Mouse (Mus musculus): ENCODE results near the gene Nxf1.

- TF ChIP-seq ZKSCAN1 (IDR thresholded peaks at IDR 0.05; ENCODE audit: low read depth, low read length) (no peak), GATA1 (IDR thresholded peaks at IDR 0.05; ENCODE audit: low read depth, low read length) (no peak), TAL1 (IDR thresholded peaks at IDR 0.05; ENCODE audit: low read length) (no peak; the same call in 1 of the 2 replicates), CTCF (IDR thresholded peaks at IDR 0.05 in 2 of 3, conservative IDR thresholded peaks at IDR 0.05 in 1 of 3; ENCODE audit: control insufficient read depth in 1 of 3, insufficient read depth in 1 of 3, low read depth in 2 of 3, low read length in 3 of 3, poor library complexity in 1 of 3, severe bottlenecking in 1 of 3) (no peak), USF2 (IDR thresholded peaks at IDR 0.05; ENCODE audit: borderline replicate concordance in 1 of 2, insufficient read depth in 1 of 2, low read depth in 1 of 2, low read length in 2 of 2) (no peak), EP300 (IDR thresholded peaks at IDR 0.05; ENCODE audit: low read depth in 1 of 2, low read length in 2 of 2) (no peak), KAT2A (conservative IDR thresholded peaks at IDR 0.05; ENCODE audit: low read depth, low read length) (peak; percentile 93), NELFE (IDR thresholded peaks at IDR 0.05; ENCODE audit: low read depth, low read length) (peak; percentile 99), TCF12 (IDR thresholded peaks at IDR 0.05; ENCODE audit: low read depth, low read length) (peak; percentile 85)
These were observed 33.8 kb upstream of the Nxf1 start, which contains the start of gene Slc3a2 for GRCm38 (mm10) chr19:8722907-8723573.

All from MEL (cell line).